Mouse (Mus musculus) lung, postnatal 0 days (tissue): ENCODE results near the gene Ror2. TPM values are rescaled to one million over a fixed set of nuclear protein-coding genes. Genes with fewer than 3 reads are reported as not detected.

Experiments
- ATAC-seq: fragments of 200-750 bp; cut with Nextera tagmentation; 2 replicates; pipeline ENCODE4 v1.8.0; 2017; ENCODE audit warnings: moderate library complexity
- DNase-seq: peaks from one replicate; pipeline ENCODE4 v3.0.0-alpha.2; 2016; ENCODE audit warnings: low spot score
- H3K27ac ChIP-seq: fragments of 300-500 bp; sonication (generic); 2 replicates; pipeline ENCODE4 v1.5.1; 2014; ENCODE audit warnings: antibody characterized with exemption, mild to moderate bottlenecking, low read length, mixed read lengths
- H3K27me3 ChIP-seq: fragments of 300-500 bp; sonication (generic); replicated peaks from 2 replicates; pipeline ENCODE4 v1.6.1; 2014; ENCODE audit warnings: low read length, mixed read lengths; ENCODE audit not compliant: insufficient read depth
- H3K36me3 ChIP-seq: fragments of 300-500 bp; sonication (generic); 2 replicates; pipeline ENCODE4 v1.6.1; 2014; ENCODE audit warnings: low read length, mixed read lengths; ENCODE audit not compliant: insufficient read depth
- H3K4me1 ChIP-seq: fragments of 300-500 bp; sonication (generic); 2 replicates; pipeline ENCODE4 v1.6.1; 2014; ENCODE audit warnings: antibody characterized with exemption, low read depth, low read length, mixed read lengths; ENCODE audit not compliant: insufficient read depth
- H3K4me2 ChIP-seq: fragments of 300-500 bp; sonication (generic); replicated peaks from 2 replicates; pipeline ENCODE4 v1.6.1; 2014; ENCODE audit warnings: low read depth, mild to moderate bottlenecking, low read length, moderate library complexity, mixed read lengths
- H3K4me3 ChIP-seq: fragments of 300-500 bp; sonication (generic); 2 replicates; pipeline ENCODE4 v1.5.1; 2014; ENCODE audit warnings: low read depth, low read length
- H3K9ac ChIP-seq: fragments of 300-500 bp; sonication (generic); replicated peaks from 2 replicates; pipeline ENCODE4 v1.6.1; 2014; ENCODE audit warnings: low read depth, mild to moderate bottlenecking
- H3K9me3 ChIP-seq: fragments of 300-500 bp; sonication (generic); 2 replicates; pipeline ENCODE4 v1.6.1; 2016; ENCODE audit warnings: low read length, mixed read lengths
- CTCF ChIP-seq: IDR thresholded peaks from 2 replicates; pipeline ENCODE4 v1.5.1; 2016; ENCODE audit warnings: antibody characterized with exemption, mild to moderate bottlenecking
- EP300 ChIP-seq: IDR thresholded peaks from 2 replicates; pipeline ENCODE4 v1.6.1; 2016; ENCODE audit warnings: antibody characterized with exemption, mild to moderate bottlenecking, control low read depth
- WGBS: fragments of 180-500 bp; shearing (Covaris S2); extraction: QIAGEN DNeasy Blood & Tissue Kit; methylation state at CpG from one replicate; pipeline ENCODE4 v1.1.7; 2014; 5-methylcytosine and 5-hydroxymethylcytosine counted together
- polyA plus RNA-seq: library from polyadenylated mRNA; unstranded; fragments of >200 nt; fragmentation: Nextera tagmentation; extraction: Ambion mirVana; gene quantifications from 2 replicates; pipeline ENCODE4 v1.2.1, GENCODE M21; 2015

Gene Ror2
- polyA plus RNA-seq, 1 experiment from 2014 or later = 5.3 TPM

DNA sequence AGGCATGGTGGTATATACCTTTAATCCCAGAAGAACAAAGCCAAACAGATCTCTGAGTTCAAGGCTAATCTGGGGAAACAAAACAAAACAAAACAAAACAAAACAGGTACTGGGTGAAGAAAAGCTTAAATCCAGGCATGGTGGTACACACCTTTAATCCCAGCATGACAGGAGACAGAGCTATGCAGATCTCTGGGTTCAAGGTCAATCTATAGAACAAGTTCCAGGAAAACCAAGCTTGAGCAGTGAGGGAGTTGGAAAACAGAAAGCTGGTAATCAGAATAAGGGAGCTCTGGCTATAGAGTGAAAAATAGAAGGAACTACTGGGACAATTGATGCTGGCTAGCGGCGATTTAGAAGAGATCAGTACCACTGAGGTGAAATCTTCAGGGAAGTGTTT, 145.6 kb downstream of the Ror2 start:
- ATAC-seq = no peak
- 84% methylated on average over 2 of the region's 2 CpGs for WGBS

GRCm38 (mm10) chr13:53130567-53130966, 155.4 kb downstream of the Ror2 start:
- 76% methylated on average over 13 of the region's 13 CpGs for WGBS
- no peaks in the 10 kb centered on the region for H3K27me3 ChIP-seq
- H3K27ac ChIP-seq = no peak overlapping the region
- ATAC-seq (no peak), DNase-seq (no peak)
- no peak overlapping the region for H3K9ac ChIP-seq
- H3K36me3 ChIP-seq = no peaks in the 10 kb centered on the region
- no peak overlapping the region for H3K4me2 ChIP-seq
- no peaks in the 10 kb centered on the region for H3K9me3 ChIP-seq
- no peaks in the 10 kb centered on the region for H3K4me1 ChIP-seq
- H3K4me3 ChIP-seq = no peak overlapping the region
- TF ChIP-seq CTCF (no peak), EP300 (no peak)

More for the DNA sequence above, 145.6 kb downstream of the Ror2 start:
- H3K36me3 ChIP-seq = no peaks in the 10 kb centered on the region
- no peak for TF ChIP-seq CTCF
- no peak for TF ChIP-seq EP300
- no peak overlapping the region for H3K4me2 ChIP-seq
- H3K4me3 ChIP-seq = no peak overlapping the region
- no peak overlapping the region for H3K9ac ChIP-seq
- H3K9me3 ChIP-seq = no peaks in the 10 kb centered on the region
- H3K27ac ChIP-seq = no peak overlapping the region
- no peak for DNase-seq
- no peaks in the 10 kb centered on the region for H3K27me3 ChIP-seq
- H3K4me1 ChIP-seq = no peaks in the 10 kb centered on the region

DNA sequence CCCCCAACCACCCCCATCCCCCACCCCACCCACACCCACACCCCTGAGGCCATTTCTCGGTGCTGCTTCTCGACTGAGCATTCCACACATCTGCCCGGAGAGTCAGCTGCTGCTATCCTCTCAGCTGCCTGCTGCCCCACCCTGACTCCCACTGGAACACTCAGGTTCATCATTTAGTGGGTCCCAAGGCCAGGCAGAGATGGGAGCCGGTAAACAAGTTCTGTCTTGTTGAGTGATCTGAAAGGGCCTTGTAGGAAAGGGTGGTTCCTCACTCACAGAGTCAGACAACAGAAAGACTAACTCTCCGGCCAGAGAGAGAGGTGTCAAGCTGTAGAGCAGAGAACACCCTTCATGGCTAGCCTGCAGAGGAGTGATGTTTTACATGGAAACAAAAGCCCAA, 155.9 kb downstream of the Ror2 start:
- Histone ChIP-seq H3K4me1 (no peaks in the 10 kb centered on the region), H3K9ac (no peak overlapping the region), H3K9me3 (no peaks in the 10 kb centered on the region), H3K36me3 (no peaks in the 10 kb centered on the region), H3K27ac (no peak overlapping the region), H3K4me3 (no peak overlapping the region), H3K27me3 (no peaks in the 10 kb centered on the region), H3K4me2 (no peak overlapping the region)
- DNase-seq (no peak), ATAC-seq (no peak)
- TF ChIP-seq EP300 (no peak), CTCF (no peak)
- 71% methylated on average over 5 of the region's 5 CpGs for WGBS

- H3K27me3 ChIP-seq = no peaks in the 10 kb centered on the region
- no peak overlapping the region for H3K4me2 ChIP-seq
- no peaks in the 10 kb centered on the region for H3K4me1 ChIP-seq
- H3K9ac ChIP-seq = no peak overlapping the region
- ATAC-seq (no peak), DNase-seq (no peak)
- H3K4me3 ChIP-seq = no peak overlapping the region
- 63% methylated on average over 5 of the region's 5 CpGs for WGBS
- no peaks in the 10 kb centered on the region for H3K9me3 ChIP-seq
- H3K27ac ChIP-seq = no peak overlapping the region
- H3K36me3 ChIP-seq = no peaks in the 10 kb centered on the region
- TF ChIP-seq CTCF (no peak), EP300 (no peak)
Observed at GRCm38 (mm10) chr13:53125627-53126026, 160.3 kb downstream of the Ror2 start.

- no peak overlapping the region for H3K4me2 ChIP-seq
- no peak overlapping the region for H3K27ac ChIP-seq
- no peak overlapping the region for H3K4me3 ChIP-seq
- TF ChIP-seq CTCF (no peak), EP300 (no peak)
- DNase-seq (no peak), ATAC-seq (no peak)
- 57% methylated on average over 8 of the region's 8 CpGs for WGBS
- H3K27me3 ChIP-seq = no peaks in the 10 kb centered on the region
- no peaks in the 10 kb centered on the region for H3K36me3 ChIP-seq
- no peak overlapping the region for H3K9ac ChIP-seq
- no peaks in the 10 kb centered on the region for H3K4me1 ChIP-seq
- no peaks in the 10 kb centered on the region for H3K9me3 ChIP-seq
Observed at GRCm38 (mm10) chr13:53122085-53122484, 163.8 kb downstream of the Ror2 start.

DNA sequence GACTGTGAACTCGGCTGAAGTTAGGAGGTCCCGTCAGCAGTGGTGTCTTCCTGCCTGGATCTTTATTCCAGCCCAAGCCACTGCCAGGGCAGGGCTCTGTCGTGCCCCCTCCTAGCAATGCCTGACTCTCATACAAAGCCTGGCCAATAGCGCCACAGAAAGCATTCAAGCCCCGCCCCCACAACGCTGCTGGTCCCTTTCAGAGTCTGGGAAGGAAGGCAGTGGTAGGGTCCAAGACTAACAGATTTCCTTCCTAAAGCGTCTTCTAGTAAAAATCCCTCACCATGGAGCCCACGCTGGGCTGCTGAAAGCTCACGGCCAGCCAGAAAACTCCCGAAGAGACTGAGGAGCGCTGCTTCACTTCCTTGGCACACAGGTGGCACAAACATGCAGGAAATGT, 165.0 kb downstream of the Ror2 start:
- Histone ChIP-seq H3K4me2 (no peak overlapping the region), H3K9ac (no peak overlapping the region), H3K27me3 (no peaks in the 10 kb centered on the region), H3K4me3 (no peak overlapping the region), H3K36me3 (no peaks in the 10 kb centered on the region), H3K9me3 (no peaks in the 10 kb centered on the region), H3K27ac (no peak overlapping the region), H3K4me1 (no peaks in the 10 kb centered on the region)
- no peak for DNase-seq
- ATAC-seq = peak; percentile 34; the same call in 1 of the 2 replicates
- TF ChIP-seq EP300 (no peak), CTCF (no peak)
- 42% methylated on average over 11 of the region's 11 CpGs for WGBS
